Mouse (Mus musculus) small intestine, adult 2 months (tissue): ENCODE data around the gene Taf1d.

ENCODE experiments used
- CTCF ChIP-seq: fragments of 200-500 bp; IDR thresholded peaks from 2 replicates; pipeline ENCODE4 v1.5.1; 2012; ENCODE audit warnings: low read depth, mild to moderate bottlenecking, control low read depth, inconsistent platforms, low read length, moderate library complexity, mixed read lengths; ENCODE audit not compliant: insufficient replicate concordance, insufficient read length; ENCODE audit errors: extremely low read depth
- POLR2A ChIP-seq: fragments of 200-500 bp; IDR thresholded peaks from 2 replicates; pipeline ENCODE4 v1.6.1; 2012; ENCODE audit warnings: low read depth, mild to moderate bottlenecking, control low read depth, inconsistent platforms, low read length, moderate library complexity

- TF ChIP-seq POLR2A = no peak
- no peak for TF ChIP-seq CTCF
Measured at GRCm38 (mm10) chr9:15279139-15279648, 26.8 kb upstream of the Taf1d start.
